Mouse (Mus musculus) limb, embryonic 11.5 days (tissue): Measurements from ENCODE around the gene Rab6a. TPM values are rescaled to one million over a fixed set of nuclear protein-coding genes. Genes with fewer than 3 reads are reported as not detected.
A peak's percentile ranks its signal among the peaks of the same experiment; 100 is the strongest.

Experiments
- ATAC-seq: fragments of 200-750 bp; cut with Nextera tagmentation; 2 replicates; pipeline ENCODE4 v1.8.0; 2017; ENCODE audit warnings: low read depth; ENCODE audit not compliant: insufficient number of reproducible peaks, low FRiP score, low TSS enrichment
- DNase-seq: peaks from one replicate; pipeline ENCODE4 v3.0.0-alpha.2; 2015; ENCODE audit warnings: low spot score
- H3K27ac ChIP-seq: fragments of 300-500 bp; sonication (generic); replicated peaks from 2 replicates; pipeline ENCODE4 v1.5.1; 2014; ENCODE audit warnings: low read depth, mild to moderate bottlenecking, low read length
- H3K27me3 ChIP-seq: fragments of 300-500 bp; sonication (generic); 2 replicates; pipeline ENCODE4 v1.6.1; 2014; ENCODE audit warnings: mild to moderate bottlenecking, low read length, mixed read lengths; ENCODE audit not compliant: control insufficient read depth, insufficient read depth
- H3K36me3 ChIP-seq: fragments of 300-500 bp; sonication (generic); 2 replicates; pipeline ENCODE4 v1.6.1; 2014; ENCODE audit warnings: mild to moderate bottlenecking, low read length, moderate library complexity, mixed read lengths; ENCODE audit not compliant: control insufficient read depth, insufficient read depth
- H3K4me1 ChIP-seq: fragments of 300-500 bp; sonication (generic); 2 replicates; pipeline ENCODE4 v1.6.1; 2014; ENCODE audit warnings: low read length, mixed read lengths; ENCODE audit not compliant: control insufficient read depth, insufficient read depth
- H3K4me2 ChIP-seq: fragments of 300-500 bp; sonication (generic); 2 replicates; pipeline ENCODE4 v1.6.1; 2014; ENCODE audit warnings: low read depth, mild to moderate bottlenecking, moderate library complexity; ENCODE audit not compliant: severe bottlenecking
- H3K4me3 ChIP-seq: fragments of 300-500 bp; sonication (generic); 2 replicates; pipeline ENCODE4 v1.5.1; 2014; ENCODE audit warnings: low read depth, low read length
- H3K9ac ChIP-seq: fragments of 300-500 bp; sonication (generic); 2 replicates; pipeline ENCODE4 v1.6.1; 2014; ENCODE audit warnings: mild to moderate bottlenecking, low read length
- H3K9me3 ChIP-seq: fragments of 300-500 bp; sonication (generic); 2 replicates; pipeline ENCODE4 v1.6.1; 2016; ENCODE audit warnings: low read length; ENCODE audit not compliant: control insufficient read depth
- WGBS: fragments of 180-500 bp; shearing (Covaris S2); extraction: QIAGEN DNeasy Blood & Tissue Kit; methylation state at CpG from one replicate; pipeline ENCODE4 v1.1.7; 2014; 5-methylcytosine and 5-hydroxymethylcytosine counted together
- polyA plus RNA-seq: library from polyadenylated mRNA; unstranded; fragments of >200 nt; fragmentation: Nextera tagmentation; extraction: Ambion mirVana; gene quantifications from 2 replicates; pipeline ENCODE4 v1.2.1, GENCODE M21; 2014

Rab6a gene
- polyA plus RNA-seq, 1 experiment from 2014 or later: 128 TPM

GRCm38 (mm10) chr7:100661264-100661663, 54.1 kb downstream of the Rab6a start:
- Histone ChIP-seq H3K9me3 (no peaks in the 10 kb centered on the region), H3K9ac (no peak overlapping the region), H3K27ac (no peak overlapping the region), H3K4me1 (peaks cover 8% of the 10 kb centered on the region; the same call in 1 of the 2 replicates), H3K27me3 (no peaks in the 10 kb centered on the region), H3K4me2 (no peak overlapping the region), H3K4me3 (no peak overlapping the region), H3K36me3 (no peaks in the 10 kb centered on the region)
- WGBS: 85% methylated on average over 7 of the region's 7 CpGs
- ATAC-seq: no peak
- no peak for DNase-seq

- ATAC-seq (no peak), DNase-seq (no peak)
- Histone ChIP-seq H3K27ac (no peak within 1 kb of the TSS), H3K27me3 (no peaks in the 10 kb centered on the region), H3K4me1 (peaks cover 8% of the 10 kb centered on the region; the same call in 1 of the 2 replicates), H3K36me3 (no peaks in the 10 kb centered on the region), H3K4me2 (no peak within 1 kb of the TSS), H3K9me3 (no peaks in the 10 kb centered on the region), H3K9ac (no peak within 1 kb of the TSS), H3K4me3 (no peak within 1 kb of the TSS)
- 82% methylated on average over 8 of the region's 8 CpGs for WGBS
Measured at GRCm38 (mm10) chr7:100662231-100662630, 55.0 kb downstream of the Rab6a start, which contains the start of gene Plekhb1. Gene Plekhb1 (minus strand): TSS chr7:100662414.

DNA sequence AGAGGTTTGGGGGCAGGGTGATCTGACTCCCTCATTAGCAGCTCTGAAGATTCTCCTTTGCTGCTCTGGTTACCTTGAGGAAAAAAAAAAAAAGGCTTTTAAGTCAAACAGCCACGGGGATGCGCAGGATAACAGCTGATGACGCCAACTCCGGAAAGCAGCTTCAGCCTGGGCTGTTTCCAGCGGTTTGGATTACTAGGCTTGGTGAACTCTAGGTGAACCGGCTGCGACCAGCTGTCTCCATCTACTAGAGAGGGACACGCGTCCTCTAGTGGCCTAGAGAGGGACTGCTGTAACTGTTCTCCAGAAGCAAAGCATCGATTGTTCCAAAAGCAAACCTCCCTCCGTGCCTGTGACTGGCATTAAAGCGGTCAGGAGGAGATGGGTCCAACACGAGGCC, 56.0 kb downstream of the Rab6a start:
- no peaks in the 10 kb centered on the region for H3K9me3 ChIP-seq
- no peak overlapping the region for H3K4me3 ChIP-seq
- no peak overlapping the region for H3K9ac ChIP-seq
- WGBS: 3% methylated on average over 13 of the region's 13 CpGs
- H3K27ac ChIP-seq: no peak overlapping the region
- ATAC-seq: peak; percentile 83
- peaks cover 8% of the 10 kb centered on the region; the same call in 1 of the 2 replicates for H3K4me1 ChIP-seq
- no peaks in the 10 kb centered on the region for H3K27me3 ChIP-seq
- H3K4me2 ChIP-seq: no peak overlapping the region
- no peaks in the 10 kb centered on the region for H3K36me3 ChIP-seq
- peak; percentile 95 for DNase-seq

- DNase-seq (no peak), ATAC-seq (no peak)
- WGBS: 69% methylated on average over 11 of the region's 11 CpGs
- Histone ChIP-seq H3K27ac (no peak overlapping the region), H3K36me3 (no peaks in the 10 kb centered on the region), H3K4me2 (no peak overlapping the region), H3K4me3 (no peak overlapping the region), H3K9me3 (no peaks in the 10 kb centered on the region), H3K27me3 (no peaks in the 10 kb centered on the region), H3K9ac (no peak overlapping the region), H3K4me1 (peaks cover 8% of the 10 kb centered on the region; the same call in 1 of the 2 replicates)
Measured at GRCm38 (mm10) chr7:100663729-100664304, 56.6 kb downstream of the Rab6a start.

DNA sequence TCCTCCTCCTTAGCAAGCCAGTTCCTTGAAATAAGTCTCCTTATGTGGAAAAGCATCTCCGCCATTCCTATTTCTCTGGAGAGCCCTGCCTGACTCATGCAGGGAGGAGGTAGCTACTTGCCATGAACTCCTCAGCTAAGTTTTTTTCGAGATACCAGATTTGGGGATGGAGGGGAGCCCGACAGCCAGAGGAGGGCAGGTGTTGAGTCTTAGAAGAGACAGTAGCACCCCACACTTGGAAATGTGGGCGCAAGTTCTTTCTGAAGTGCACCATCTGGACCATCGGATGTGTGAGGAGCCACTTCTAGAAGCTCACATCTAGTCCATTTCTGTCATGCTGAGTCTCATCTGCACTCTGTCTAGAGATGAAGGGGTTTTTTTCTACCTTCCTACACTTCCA, 63.4 kb downstream of the Rab6a start:
- ATAC-seq (no peak), DNase-seq (no peak)
- Histone ChIP-seq H3K4me3 (no peak overlapping the region), H3K27me3 (no peaks in the 10 kb centered on the region), H3K9me3 (no peaks in the 10 kb centered on the region), H3K9ac (no peak overlapping the region), H3K4me1 (no peaks in the 10 kb centered on the region), H3K4me2 (no peak overlapping the region), H3K27ac (no peak overlapping the region), H3K36me3 (no peaks in the 10 kb centered on the region)
- 84% methylated on average over 5 of the region's 5 CpGs for WGBS

- ATAC-seq: no peak
- no peaks in the 10 kb centered on the region for H3K9me3 ChIP-seq
- H3K4me2 ChIP-seq: no peak overlapping the region
- H3K9ac ChIP-seq: no peak overlapping the region
- no peaks in the 10 kb centered on the region for H3K27me3 ChIP-seq
- WGBS: 74% methylated on average over 7 of the region's 7 CpGs
- H3K27ac ChIP-seq: no peak overlapping the region
- H3K4me1 ChIP-seq: no peaks in the 10 kb centered on the region
- DNase-seq: no peak
- no peaks in the 10 kb centered on the region for H3K36me3 ChIP-seq
- no peak overlapping the region for H3K4me3 ChIP-seq
Measured at GRCm38 (mm10) chr7:100673452-100673851, 66.2 kb downstream of the Rab6a start.

DNA sequence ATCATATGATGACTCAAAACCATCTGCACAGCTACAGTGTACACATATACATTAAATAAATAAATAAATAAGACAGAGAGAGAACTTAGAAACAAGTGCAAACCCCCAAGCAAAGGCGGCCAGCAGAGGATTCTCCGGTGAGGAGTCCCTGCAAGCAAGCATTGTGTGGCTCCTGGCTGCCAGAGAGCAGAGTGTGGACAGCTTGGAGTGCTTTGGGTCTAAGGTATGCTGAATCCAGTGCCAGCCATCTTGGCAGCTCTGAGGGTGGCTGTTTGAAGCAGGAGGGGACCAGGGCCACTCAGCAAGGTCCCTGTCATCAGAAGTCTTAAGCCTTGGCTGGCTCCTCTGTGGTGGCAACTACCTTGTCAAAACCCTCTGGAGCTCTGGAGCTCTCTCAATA, 67.7 kb downstream of the Rab6a start:
- no peaks in the 10 kb centered on the region for H3K27me3 ChIP-seq
- 85% methylated on average over 2 of the region's 2 CpGs for WGBS
- H3K27ac ChIP-seq: no peak overlapping the region
- ATAC-seq: no peak
- no peak for DNase-seq
- no peaks in the 10 kb centered on the region for H3K36me3 ChIP-seq
- no peak overlapping the region for H3K4me3 ChIP-seq
- H3K9ac ChIP-seq: no peak overlapping the region
- H3K4me2 ChIP-seq: no peak overlapping the region
- H3K9me3 ChIP-seq: no peaks in the 10 kb centered on the region
- no peaks in the 10 kb centered on the region for H3K4me1 ChIP-seq

GRCm38 (mm10) chr7:100678052-100678451, 70.8 kb downstream of the Rab6a start:
- 88% methylated on average over 5 of the region's 5 CpGs for WGBS
- H3K27ac ChIP-seq: no peak overlapping the region
- H3K36me3 ChIP-seq: no peaks in the 10 kb centered on the region
- no peaks in the 10 kb centered on the region for H3K9me3 ChIP-seq
- no peak overlapping the region for H3K4me3 ChIP-seq
- H3K9ac ChIP-seq: no peak overlapping the region
- H3K27me3 ChIP-seq: no peaks in the 10 kb centered on the region
- H3K4me1 ChIP-seq: no peaks in the 10 kb centered on the region
- DNase-seq (no peak), ATAC-seq (no peak)
- no peak overlapping the region for H3K4me2 ChIP-seq
